Mouse (Mus musculus): ENCODE data around the gene Eva1b. TPM values are rescaled to one million over a fixed set of nuclear protein-coding genes. Genes with fewer than 3 reads are reported as not detected.

Eva1b gene
- polyA plus RNA-seq, 1 experiment: 51.6 TPM

- no peak for TF ChIP-seq MYOD1 (IDR thresholded peaks at IDR 0.05; ENCODE audit: control insufficient read depth, insufficient read length, low read depth)
- no peak for TF ChIP-seq FOSL1 (IDR thresholded peaks at IDR 0.05; ENCODE audit: insufficient read depth, low read length, poor library complexity, severe bottlenecking)
- TF ChIP-seq MYOG (IDR thresholded peaks at IDR 0.05; ENCODE audit: control insufficient read depth, extremely low read depth, insufficient read length): no peak
- no peak for TF ChIP-seq CTCF (IDR thresholded peaks at IDR 0.05; ENCODE audit: control insufficient read depth, insufficient read depth, insufficient read length)
- no peak for TF ChIP-seq CEBPB (IDR thresholded peaks at IDR 0.05; ENCODE audit: low read depth)
- no peak for TF ChIP-seq MAX (IDR thresholded peaks at IDR 0.05)
- no peak for TF ChIP-seq USF1 (IDR thresholded peaks at IDR 0.05; ENCODE audit: low read depth)
- Histone ChIP-seq H3ac (ENCODE audit: control insufficient read depth, insufficient read length, low read depth) (no peak overlapping the region), H3K27me3 (ENCODE audit: control insufficient read depth, insufficient read depth, insufficient read length) (no peaks in the 10 kb centered on the region), H3K4me3 (ENCODE audit: insufficient read depth, poor library complexity, severe bottlenecking) (no peak overlapping the region), H3K79me2 (ENCODE audit: control insufficient read depth, insufficient read depth) (peaks cover 8% of the 10 kb centered on the region), H3K36me3 (ENCODE audit: control insufficient read depth, insufficient read depth) (peaks cover 69% of the 10 kb centered on the region), H3K79me3 (ENCODE audit: low read depth) (no peaks in the 10 kb centered on the region)
These were observed 9.8 kb upstream of the Eva1b start for GRCm38 (mm10) chr4:126137773-126138172.

GRCm38 (mm10) chr4:126141021-126141420 lies 6.5 kb upstream of the Eva1b start:
- H3ac ChIP-seq (ENCODE audit: control insufficient read depth, insufficient read length, low read depth): no peak overlapping the region
- no peaks in the 10 kb centered on the region for H3K27me3 ChIP-seq (ENCODE audit: control insufficient read depth, insufficient read depth, insufficient read length)
- H3K36me3 ChIP-seq (ENCODE audit: control insufficient read depth, insufficient read depth): peaks cover 38% of the 10 kb centered on the region
- no peaks in the 10 kb centered on the region for H3K79me3 ChIP-seq (ENCODE audit: low read depth)
- H3K4me3 ChIP-seq (ENCODE audit: insufficient read depth, poor library complexity, severe bottlenecking): no peak overlapping the region
- TF ChIP-seq MYOD1 (IDR thresholded peaks at IDR 0.05; ENCODE audit: control insufficient read depth, insufficient read length, low read depth): no peak
- TF ChIP-seq MYOG (IDR thresholded peaks at IDR 0.05; ENCODE audit: control insufficient read depth, extremely low read depth, insufficient read length): no peak
- TF ChIP-seq FOSL1 (IDR thresholded peaks at IDR 0.05; ENCODE audit: insufficient read depth, low read length, poor library complexity, severe bottlenecking): no peak
- TF ChIP-seq MAX (IDR thresholded peaks at IDR 0.05): no peak
- no peak for TF ChIP-seq CTCF (IDR thresholded peaks at IDR 0.05; ENCODE audit: control insufficient read depth, insufficient read depth, insufficient read length)
- no peak for TF ChIP-seq USF1 (IDR thresholded peaks at IDR 0.05; ENCODE audit: low read depth)
- no peak for TF ChIP-seq CEBPB (IDR thresholded peaks at IDR 0.05; ENCODE audit: low read depth)
- no peaks in the 10 kb centered on the region for H3K79me2 ChIP-seq (ENCODE audit: control insufficient read depth, insufficient read depth)

- TF ChIP-seq USF1 (IDR thresholded peaks at IDR 0.05; ENCODE audit: low read depth): no peak
- no peak for TF ChIP-seq CTCF (IDR thresholded peaks at IDR 0.05; ENCODE audit: control insufficient read depth, insufficient read depth, insufficient read length)
- Histone ChIP-seq H3K4me3 (ENCODE audit: insufficient read depth, poor library complexity, severe bottlenecking) (no peak overlapping the region), H3ac (ENCODE audit: control insufficient read depth, insufficient read length, low read depth) (no peak overlapping the region), H3K27me3 (ENCODE audit: control insufficient read depth, insufficient read depth, insufficient read length) (no peaks in the 10 kb centered on the region), H3K36me3 (ENCODE audit: control insufficient read depth, insufficient read depth) (peaks cover 3% of the 10 kb centered on the region), H3K79me2 (ENCODE audit: control insufficient read depth, insufficient read depth) (peaks cover 14% of the 10 kb centered on the region), H3K79me3 (ENCODE audit: low read depth) (peaks cover 3% of the 10 kb centered on the region)
These were observed 2.1 kb upstream of the Eva1b start for GRCm38 (mm10) chr4:126145396-126145795.

GRCm38 (mm10) chr4:126146974-126147532 lies 491 bp upstream of the Eva1b start:
- no peaks in the 10 kb centered on the region for H3K36me3 ChIP-seq (ENCODE audit: control insufficient read depth, insufficient read depth)
- no peaks in the 10 kb centered on the region for H3K27me3 ChIP-seq (ENCODE audit: control insufficient read depth, insufficient read depth, insufficient read length)
- peaks cover 14% of the 10 kb centered on the region for H3K79me2 ChIP-seq (ENCODE audit: control insufficient read depth, insufficient read depth)
- H3K79me3 ChIP-seq (ENCODE audit: low read depth): peaks cover 3% of the 10 kb centered on the region
- TF ChIP-seq MAX (IDR thresholded peaks at IDR 0.05) (no peak), FOSL1 (IDR thresholded peaks at IDR 0.05; ENCODE audit: insufficient read depth, low read length, poor library complexity, severe bottlenecking) (no peak), USF1 (IDR thresholded peaks at IDR 0.05; ENCODE audit: low read depth) (no peak), MYOG (IDR thresholded peaks at IDR 0.05; ENCODE audit: control insufficient read depth, extremely low read depth, insufficient read length) (no peak), CTCF (IDR thresholded peaks at IDR 0.05; ENCODE audit: control insufficient read depth, insufficient read depth, insufficient read length) (no peak), CEBPB (IDR thresholded peaks at IDR 0.05; ENCODE audit: low read depth) (no peak), MYOD1 (IDR thresholded peaks at IDR 0.05; ENCODE audit: control insufficient read depth, insufficient read length, low read depth) (no peak)
- no peak overlapping the region for H3ac ChIP-seq (ENCODE audit: control insufficient read depth, insufficient read length, low read depth)
- H3K4me3 ChIP-seq (ENCODE audit: insufficient read depth, poor library complexity, severe bottlenecking): no peak overlapping the region

GRCm38 (mm10) chr4:126148161-126148961 lies 817 bp downstream of the Eva1b start:
- H3K79me2 ChIP-seq (ENCODE audit: control insufficient read depth, insufficient read depth): peaks cover 14% of the 10 kb centered on the region
- peaks cover 6% of the 10 kb centered on the region for H3K36me3 ChIP-seq (ENCODE audit: control insufficient read depth, insufficient read depth)
- H3K27me3 ChIP-seq (ENCODE audit: control insufficient read depth, insufficient read depth, insufficient read length): no peaks in the 10 kb centered on the region
- peak overlapping the region; percentile 40 for H3K4me3 ChIP-seq (ENCODE audit: insufficient read depth, poor library complexity, severe bottlenecking)
- H3K79me3 ChIP-seq (ENCODE audit: low read depth): peaks cover 3% of the 10 kb centered on the region
- TF ChIP-seq USF1 (IDR thresholded peaks at IDR 0.05; ENCODE audit: low read depth): no peak
- TF ChIP-seq CEBPB (IDR thresholded peaks at IDR 0.05; ENCODE audit: low read depth): no peak
- no peak for TF ChIP-seq CTCF (IDR thresholded peaks at IDR 0.05; ENCODE audit: control insufficient read depth, insufficient read depth, insufficient read length)
- no peak for TF ChIP-seq MAX (IDR thresholded peaks at IDR 0.05)
- no peak for TF ChIP-seq FOSL1 (IDR thresholded peaks at IDR 0.05; ENCODE audit: insufficient read depth, low read length, poor library complexity, severe bottlenecking)
- no peak for TF ChIP-seq MYOD1 (IDR thresholded peaks at IDR 0.05; ENCODE audit: control insufficient read depth, insufficient read length, low read depth)
- TF ChIP-seq MYOG (IDR thresholded peaks at IDR 0.05; ENCODE audit: control insufficient read depth, extremely low read depth, insufficient read length): no peak
- H3ac ChIP-seq (ENCODE audit: control insufficient read depth, insufficient read length, low read depth): peak overlapping the region; percentile 20
